Mouse (Mus musculus): Measurements from ENCODE around the gene Emilin2. TPM values are rescaled to one million over a fixed set of nuclear protein-coding genes. Genes with fewer than 3 reads are reported as not detected.
A peak's percentile ranks its signal among the peaks of the same experiment; 100 is the strongest.

Emilin2 gene
- polyA plus RNA-seq, 1 experiment from 2014 or later, result 24.9 TPM

GRCm38 (mm10) chr17:71214514-71215240 is 97.1 kb downstream of the Emilin2 start:
- H3K4me2 ChIP-seq, result peak overlapping the region; percentile 56

GRCm38 (mm10) chr17:71213666-71214065 is 98.1 kb downstream of the Emilin2 start:
- H3K4me3 ChIP-seq (replicated peaks), result no peak overlapping the region
- no peaks in the 10 kb centered on the region for H3K27me3 ChIP-seq
- H3K27ac ChIP-seq, result peak overlapping the region; percentile 74
- H3K9ac ChIP-seq, result peak overlapping the region; percentile 42; the same call in 1 of the 2 replicates
- peak overlapping the region; percentile 56 for H3K4me2 ChIP-seq
- DNase-seq (no peak), ATAC-seq (ENCODE audit: low read depth) (no peak)
- WGBS (ENCODE audit: insufficient replicate concordance), result 81% methylated on average over 1 of the region's 1 CpGs
- H3K9me3 ChIP-seq (replicated peaks), result no peaks in the 10 kb centered on the region
- H3K4me1 ChIP-seq (replicated peaks), result peaks cover 85% of the 10 kb centered on the region
- H3K36me3 ChIP-seq, result peaks cover 29% of the 10 kb centered on the region

More at GRCm38 (mm10) chr17:71214514-71215240, 97.1 kb downstream of the Emilin2 start:
- Histone ChIP-seq H3K27me3 (no peaks in the 10 kb centered on the region), H3K9me3 (replicated peaks) (no peaks in the 10 kb centered on the region), H3K36me3 (peaks cover 39% of the 10 kb centered on the region), H3K27ac (peak overlapping the region; percentile 74), H3K9ac (peak overlapping the region; percentile 42), H3K4me3 (replicated peaks) (peak overlapping the region; percentile 29), H3K4me1 (replicated peaks) (peaks cover 85% of the 10 kb centered on the region)
- 41% methylated on average over 17 of the region's 17 CpGs for WGBS (ENCODE audit: insufficient replicate concordance)
- DNase-seq, result no peak
- peak; percentile 41 for ATAC-seq (ENCODE audit: low read depth)

DNA sequence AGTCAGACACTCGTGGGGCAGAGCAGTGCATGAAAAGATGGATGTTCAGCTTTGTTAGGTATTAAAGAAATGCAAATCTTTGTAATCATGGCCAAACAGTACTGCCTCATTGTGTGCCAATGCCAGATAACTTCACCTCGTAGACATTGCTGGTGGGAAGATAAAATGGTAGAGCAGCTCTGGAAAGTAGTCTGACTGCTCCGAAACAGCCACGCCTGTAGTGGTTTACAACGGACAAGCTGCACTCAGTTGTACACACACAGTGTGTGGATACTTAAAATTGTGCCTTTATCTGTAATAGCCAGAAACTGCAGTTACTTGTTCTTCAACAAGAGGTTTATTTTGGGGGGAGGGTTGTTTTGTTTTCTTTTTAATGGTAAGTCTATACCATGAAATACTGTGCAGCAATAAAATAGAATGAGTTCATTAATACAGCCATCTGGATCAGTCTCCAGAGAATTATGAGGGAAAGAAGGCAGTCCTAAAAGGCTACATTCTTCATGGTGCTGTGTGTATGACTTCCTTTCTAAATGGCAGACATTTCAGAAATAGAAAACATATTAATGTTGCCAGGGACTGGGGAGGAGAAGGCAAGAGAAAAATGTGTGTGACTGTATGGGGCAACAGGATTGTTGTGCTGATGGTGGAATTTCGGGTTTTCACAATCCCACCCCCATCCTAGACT is 99.7 kb downstream of the Emilin2 start:
- Histone ChIP-seq H3K9ac (peak overlapping the region; percentile 49), H3K27ac (peak overlapping the region; percentile 90), H3K4me2 (peak overlapping the region; percentile 56), H3K4me1 (replicated peaks) (peaks cover 96% of the 10 kb centered on the region), H3K27me3 (no peaks in the 10 kb centered on the region), H3K36me3 (peaks cover 28% of the 10 kb centered on the region), H3K9me3 (replicated peaks) (no peaks in the 10 kb centered on the region), H3K4me3 (replicated peaks) (peak overlapping the region; percentile 33)
- WGBS (ENCODE audit: insufficient replicate concordance), result 10% methylated on average over 6 of the region's 6 CpGs
- ATAC-seq (ENCODE audit: low read depth) (peak; percentile 95), DNase-seq (peak; percentile 78)

DNA sequence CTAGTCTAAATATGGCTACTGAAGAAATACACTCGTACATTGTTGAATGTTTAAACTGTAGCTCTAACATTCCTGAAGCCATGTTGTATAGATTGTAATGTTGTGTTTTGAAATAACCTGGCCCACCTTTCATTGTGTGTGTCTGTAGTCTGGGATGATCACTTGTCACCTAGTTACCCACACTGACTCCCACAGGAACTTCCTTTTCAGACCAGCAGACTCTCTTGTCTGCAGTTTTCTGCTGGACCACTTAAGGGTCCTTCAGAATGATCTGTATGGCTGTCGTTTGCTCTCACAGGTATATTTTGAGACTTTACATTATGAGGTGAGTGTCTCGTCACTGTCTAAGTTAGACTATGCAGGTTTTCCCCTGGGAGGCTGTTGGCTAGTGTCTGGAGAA is 101.8 kb downstream of the Emilin2 start:
- Histone ChIP-seq H3K4me3 (replicated peaks) (no peak overlapping the region), H3K9ac (peak overlapping the region; percentile 19; the same call in 1 of the 2 replicates), H3K36me3 (peaks cover 11% of the 10 kb centered on the region; the same call in 1 of the 2 replicates), H3K4me2 (peak overlapping the region; percentile 45), H3K27ac (peak overlapping the region; percentile 76), H3K9me3 (replicated peaks) (no peaks in the 10 kb centered on the region), H3K27me3 (no peaks in the 10 kb centered on the region), H3K4me1 (replicated peaks) (peaks cover 95% of the 10 kb centered on the region)
- DNase-seq, result no peak
- WGBS (ENCODE audit: insufficient replicate concordance), result 59% methylated on average over 3 of the region's 3 CpGs
- ATAC-seq (ENCODE audit: low read depth), result no peak

DNA sequence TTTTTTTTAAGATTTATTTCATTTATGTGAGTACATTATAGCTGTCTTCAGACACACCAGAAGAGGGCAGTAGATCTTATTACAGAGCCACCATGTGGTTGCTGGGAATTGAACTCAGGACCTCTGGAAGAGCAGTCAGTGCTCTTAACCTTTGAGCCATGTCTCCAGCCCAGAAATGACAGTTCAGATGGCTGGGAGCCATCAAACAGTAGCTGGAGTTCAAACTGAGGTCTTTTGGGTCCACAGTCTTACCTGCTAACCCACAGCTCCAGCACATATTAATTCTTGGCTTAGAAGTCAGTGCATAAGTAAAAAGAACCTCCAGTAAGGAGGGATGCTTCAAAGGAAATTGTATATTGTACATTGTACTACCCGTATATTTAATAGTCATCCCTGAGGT is 102.9 kb downstream of the Emilin2 start:
- Histone ChIP-seq H3K27me3 (no peaks in the 10 kb centered on the region), H3K9ac (no peak overlapping the region), H3K4me1 (replicated peaks) (peaks cover 95% of the 10 kb centered on the region), H3K27ac (0 out of 2 replicates have a peak overlapping the region, but pooled peaks have one; percentile 43), H3K36me3 (peaks cover 11% of the 10 kb centered on the region; the same call in 1 of the 2 replicates), H3K4me2 (no peak overlapping the region), H3K9me3 (replicated peaks) (no peaks in the 10 kb centered on the region), H3K4me3 (replicated peaks) (no peak overlapping the region)
- WGBS (ENCODE audit: insufficient replicate concordance), result 94% methylated on average over 1 of the region's 1 CpGs
- no peak for ATAC-seq (ENCODE audit: low read depth)
- DNase-seq, result no peak

GRCm38 (mm10) chr17:71208376-71208775 is 103.4 kb downstream of the Emilin2 start:
- Histone ChIP-seq H3K9me3 (replicated peaks) (no peaks in the 10 kb centered on the region), H3K4me1 (replicated peaks) (peaks cover 93% of the 10 kb centered on the region), H3K27me3 (no peaks in the 10 kb centered on the region), H3K27ac (no peak overlapping the region), H3K36me3 (peaks cover 11% of the 10 kb centered on the region; the same call in 1 of the 2 replicates), H3K4me3 (replicated peaks) (no peak overlapping the region), H3K4me2 (0 out of 2 replicates have a peak overlapping the region, but pooled peaks have one; percentile 11), H3K9ac (no peak overlapping the region)
- no peak for ATAC-seq (ENCODE audit: low read depth)
- DNase-seq, result no peak
- WGBS (ENCODE audit: insufficient replicate concordance), result 93% methylated on average over 1 of the region's 1 CpGs

DNA sequence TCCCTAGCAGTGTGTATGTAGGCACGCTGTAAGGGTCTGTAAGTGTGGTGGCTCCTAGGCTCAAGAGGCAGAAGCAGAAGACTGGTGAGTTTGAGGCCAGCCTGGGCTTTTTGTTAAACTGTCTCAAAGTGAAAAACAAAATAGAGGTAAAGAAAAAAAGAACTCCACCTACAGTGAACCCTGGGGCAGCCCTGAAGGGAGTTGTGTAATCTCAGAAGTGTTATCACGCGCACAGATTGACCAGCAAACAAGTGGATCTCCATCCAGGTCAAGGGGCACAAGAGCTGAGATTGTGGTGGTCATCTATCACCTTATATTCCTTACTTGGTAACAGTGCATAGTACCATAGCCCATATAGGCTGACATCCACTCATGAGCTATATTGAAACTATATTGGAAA is 104.5 kb downstream of the Emilin2 start:
- Histone ChIP-seq H3K36me3 (peaks cover 11% of the 10 kb centered on the region; the same call in 1 of the 2 replicates), H3K4me1 (replicated peaks) (peaks cover 92% of the 10 kb centered on the region), H3K27ac (peak overlapping the region; percentile 67), H3K9ac (peak overlapping the region; percentile 40; the same call in 1 of the 2 replicates), H3K9me3 (replicated peaks) (no peaks in the 10 kb centered on the region), H3K4me3 (replicated peaks) (peak overlapping the region; percentile 59), H3K4me2 (peak overlapping the region; percentile 66), H3K27me3 (no peaks in the 10 kb centered on the region)
- ATAC-seq (ENCODE audit: low read depth), result no peak
- WGBS (ENCODE audit: insufficient replicate concordance), result 79% methylated on average over 3 of the region's 3 CpGs
- no peak for DNase-seq

DNA sequence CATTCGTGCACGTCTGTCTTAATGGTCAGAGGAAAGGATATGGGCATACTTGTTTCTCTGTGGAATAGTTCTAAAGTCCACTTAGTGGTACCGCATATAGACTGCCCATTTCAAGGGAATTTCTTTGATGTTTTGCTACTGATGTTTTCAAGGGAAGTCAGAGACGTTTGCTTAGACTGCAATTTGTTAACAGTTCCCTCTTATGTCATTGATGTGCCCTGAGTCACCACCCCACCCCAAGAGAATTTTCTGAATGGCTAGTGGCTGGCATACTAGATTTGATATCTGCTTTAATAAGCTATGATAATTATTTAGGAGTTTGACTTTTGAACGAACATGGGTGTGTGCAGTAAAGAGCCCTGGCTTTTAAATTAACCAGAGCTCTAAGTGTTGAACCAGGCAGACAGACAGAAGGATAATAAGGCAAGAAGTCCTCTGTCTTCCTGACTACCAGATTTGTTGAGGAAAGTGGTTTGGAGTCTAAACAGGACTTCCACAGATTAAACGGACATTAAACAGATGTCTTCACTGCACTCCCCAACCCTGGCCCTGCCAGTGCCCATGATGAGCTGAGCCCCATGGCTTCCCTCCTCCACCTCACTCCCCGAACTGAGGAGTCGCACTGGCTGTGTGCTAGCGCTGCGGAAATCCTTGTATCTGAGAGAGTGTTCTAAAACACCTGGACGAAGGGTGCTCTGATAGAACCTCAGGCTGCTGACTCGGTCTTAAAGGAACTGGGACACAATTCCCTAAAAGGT is 105.5 kb downstream of the Emilin2 start:
- Histone ChIP-seq H3K27ac (peak overlapping the region; percentile 67), H3K4me3 (replicated peaks) (peak overlapping the region; percentile 59), H3K4me1 (replicated peaks) (peaks cover 93% of the 10 kb centered on the region), H3K9me3 (replicated peaks) (no peaks in the 10 kb centered on the region), H3K9ac (peak overlapping the region; percentile 68), H3K27me3 (no peaks in the 10 kb centered on the region), H3K4me2 (peak overlapping the region; percentile 66), H3K36me3 (peaks cover 11% of the 10 kb centered on the region; the same call in 1 of the 2 replicates)
- no peak for DNase-seq
- WGBS (ENCODE audit: insufficient replicate concordance), result 69% methylated on average over 12 of the region's 12 CpGs
- no peak for ATAC-seq (ENCODE audit: low read depth)

GRCm38 (mm10) chr17:71204809-71205091 is 107.0 kb downstream of the Emilin2 start:
- WGBS (ENCODE audit: insufficient replicate concordance), result 54% methylated on average over 6 of the region's 6 CpGs
- no peaks in the 10 kb centered on the region for H3K27me3 ChIP-seq
- peaks cover 14% of the 10 kb centered on the region for H3K36me3 ChIP-seq
- H3K4me1 ChIP-seq (replicated peaks), result peaks cover 90% of the 10 kb centered on the region
- H3K4me2 ChIP-seq, result peak overlapping the region; percentile 66
- H3K9me3 ChIP-seq (replicated peaks), result no peaks in the 10 kb centered on the region
- DNase-seq, result no peak
- ATAC-seq (ENCODE audit: low read depth), result peak; percentile 27
- H3K4me3 ChIP-seq (replicated peaks), result peak overlapping the region; percentile 59
- peak overlapping the region; percentile 68 for H3K9ac ChIP-seq
- peak overlapping the region; percentile 88 for H3K27ac ChIP-seq

DNA sequence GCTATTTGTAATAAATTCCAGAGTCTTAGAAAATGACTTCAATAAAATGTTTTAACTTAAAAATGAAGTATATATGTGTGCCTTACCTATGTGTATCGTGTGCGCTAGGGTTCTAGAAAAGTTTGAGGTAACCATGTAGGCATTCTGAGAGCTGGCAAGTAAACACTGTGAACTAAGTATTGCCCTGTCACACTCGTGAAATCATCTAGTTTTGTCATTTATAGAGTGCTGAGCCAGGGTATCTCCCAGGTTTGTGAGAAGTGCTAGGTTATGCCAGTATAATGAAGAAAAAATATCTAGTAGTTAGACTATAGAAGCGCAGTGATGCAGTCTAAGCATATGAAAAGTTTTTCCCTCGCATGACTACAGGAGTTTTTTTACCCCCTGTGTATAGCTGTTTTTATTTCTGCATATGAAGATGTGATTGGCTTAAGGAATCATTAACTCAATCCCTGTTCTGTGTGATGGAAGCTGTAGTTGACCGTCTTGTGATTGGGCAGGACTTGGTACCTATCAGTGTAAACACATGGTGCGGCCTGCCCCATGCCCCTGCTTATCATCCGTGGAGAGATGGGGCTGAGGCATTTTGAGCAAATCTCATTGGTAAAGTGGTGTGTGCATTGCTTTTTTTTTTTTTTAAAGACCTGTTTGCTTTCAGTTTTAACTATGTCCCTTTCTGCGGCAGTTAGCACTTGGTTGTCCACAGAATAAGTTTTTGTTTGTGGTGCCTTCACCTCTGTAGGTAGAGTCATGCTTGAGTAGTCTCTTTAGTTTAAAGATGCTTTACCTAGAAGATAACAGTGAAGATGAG is 107.6 kb downstream of the Emilin2 start:
- peak overlapping the region; percentile 66 for H3K4me2 ChIP-seq
- H3K4me1 ChIP-seq (replicated peaks), result peaks cover 89% of the 10 kb centered on the region
- peak overlapping the region; percentile 59 for H3K4me3 ChIP-seq (replicated peaks)
- H3K9me3 ChIP-seq (replicated peaks), result no peaks in the 10 kb centered on the region
- H3K9ac ChIP-seq, result peak overlapping the region; percentile 68
- DNase-seq (peak; percentile 81), ATAC-seq (ENCODE audit: low read depth) (peak; percentile 98)
- peaks cover 14% of the 10 kb centered on the region for H3K36me3 ChIP-seq
- 44% methylated on average over 9 of the region's 9 CpGs for WGBS (ENCODE audit: insufficient replicate concordance)
- H3K27ac ChIP-seq, result peak overlapping the region; percentile 88
- no peaks in the 10 kb centered on the region for H3K27me3 ChIP-seq
